Mouse (Mus musculus) midbrain, embryonic 16.5 days (tissue): ENCODE measurements at regions not wholly inside any gene's neighbourhood (a gene's known extent, or its start where the extent isn't known, plus 50 kb on each side); places are given as distances from the start of the nearest gene placed in this dataset.
A peak's percentile ranks its signal among the peaks of the same experiment; 100 is the strongest.

ENCODE experiments used
- ATAC-seq: fragments of 200-750 bp; cut with Nextera tagmentation; 2 replicates; pipeline ENCODE4 v1.8.0; 2017; ENCODE audit warnings: moderate TSS enrichment
- H3K27ac ChIP-seq: fragments of 300-500 bp; sonication (generic); 2 replicates; pipeline ENCODE4 v1.5.1; 2014; ENCODE audit warnings: mild to moderate bottlenecking, low read length, mixed read lengths
- H3K27me3 ChIP-seq: fragments of 300-500 bp; sonication (generic); 2 replicates; pipeline ENCODE4 v1.6.1; 2014; ENCODE audit warnings: low read depth, low read length, mixed read lengths; ENCODE audit not compliant: control insufficient read depth, insufficient read depth
- H3K36me3 ChIP-seq: fragments of 300-500 bp; sonication (generic); 2 replicates; pipeline ENCODE4 v1.6.1; 2014; ENCODE audit warnings: mild to moderate bottlenecking, low read length, moderate library complexity, mixed read lengths; ENCODE audit not compliant: control insufficient read depth, insufficient read depth
- H3K4me1 ChIP-seq: fragments of 300-500 bp; sonication (generic); 2 replicates; pipeline ENCODE4 v1.6.1; 2014; ENCODE audit warnings: mild to moderate bottlenecking, low read length, mixed read lengths; ENCODE audit not compliant: control insufficient read depth, insufficient read depth
- H3K4me2 ChIP-seq: fragments of 300-500 bp; sonication (generic); 2 replicates; pipeline ENCODE4 v1.6.1; 2014; ENCODE audit warnings: mild to moderate bottlenecking, low read length, mixed read lengths
- H3K4me3 ChIP-seq: fragments of 300-500 bp; sonication (generic); 2 replicates; pipeline ENCODE4 v1.5.1; 2014; ENCODE audit warnings: low read depth, mild to moderate bottlenecking, low read length, moderate library complexity, mixed read lengths
- H3K9ac ChIP-seq: fragments of 300-500 bp; sonication (generic); 2 replicates; pipeline ENCODE4 v1.6.1; 2014; ENCODE audit warnings: low read depth, low read length, mixed read lengths
- H3K9me3 ChIP-seq: fragments of 300-500 bp; sonication (generic); replicated peaks from 2 replicates; pipeline ENCODE4 v1.6.1; 2014; ENCODE audit warnings: mild to moderate bottlenecking, low read length, mixed read lengths; ENCODE audit not compliant: control insufficient read depth, poor library complexity, severe bottlenecking
- WGBS: fragments of 180-500 bp; shearing (Covaris S2); extraction: QIAGEN DNeasy Blood & Tissue Kit; methylation state at CpG from one replicate; pipeline ENCODE4 v1.1.7; 2014; 5-methylcytosine and 5-hydroxymethylcytosine counted together

DNA sequence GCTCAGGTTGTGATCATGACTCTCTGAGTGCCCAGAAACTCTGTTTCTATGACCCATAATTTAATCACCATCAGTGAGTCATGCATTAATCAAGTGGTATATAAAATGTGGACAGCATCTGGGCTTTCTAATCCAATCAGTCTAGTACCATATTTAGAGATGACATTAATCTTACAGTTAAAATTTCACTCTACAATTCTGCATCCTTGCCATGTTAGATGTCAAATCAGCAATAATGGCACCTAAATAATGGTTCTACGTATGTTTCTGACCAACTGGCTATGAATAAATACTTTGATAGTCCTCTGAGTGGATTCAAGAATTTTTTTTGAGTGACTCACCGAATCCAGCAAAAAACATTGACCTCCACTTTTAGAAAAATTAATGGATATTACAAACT lies 383.0 kb upstream of the Gm12666 start:
- Histone ChIP-seq H3K27ac (no peak overlapping the region), H3K36me3 (no peaks in the 10 kb centered on the region), H3K4me1 (no peaks in the 10 kb centered on the region), H3K4me3 (no peak overlapping the region), H3K4me2 (no peak overlapping the region), H3K27me3 (no peaks in the 10 kb centered on the region), H3K9me3 (no peaks in the 10 kb centered on the region), H3K9ac (no peak overlapping the region)
- WGBS = 75% methylated on average over 2 of the region's 2 CpGs
- ATAC-seq = no peak

DNA sequence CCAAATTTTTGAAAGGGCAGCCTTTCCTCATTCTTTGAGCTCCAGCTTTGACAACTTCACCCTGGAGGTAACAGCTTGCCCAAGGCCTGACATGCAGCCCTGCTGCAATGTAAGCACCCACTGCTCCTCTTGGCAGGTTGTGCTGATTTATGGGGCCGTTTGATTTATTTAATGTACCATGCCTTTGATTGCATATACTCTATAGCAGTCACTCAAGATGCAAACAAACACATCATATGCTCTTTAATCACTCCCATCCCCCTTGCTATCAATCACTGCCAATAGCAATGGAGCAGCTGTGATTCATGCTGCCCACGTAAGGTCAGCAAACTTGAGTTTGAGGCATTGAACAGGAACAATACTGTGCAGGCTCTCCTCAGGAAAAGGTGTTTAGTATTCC lies 373.8 kb upstream of the Gm12666 start:
- no peak overlapping the region for H3K4me3 ChIP-seq
- no peaks in the 10 kb centered on the region for H3K4me1 ChIP-seq
- no peak overlapping the region for H3K27ac ChIP-seq
- no peak overlapping the region for H3K9ac ChIP-seq
- WGBS = 64% methylated on average over 2 of the region's 2 CpGs
- ATAC-seq = no peak
- H3K27me3 ChIP-seq = no peaks in the 10 kb centered on the region
- no peak overlapping the region for H3K4me2 ChIP-seq
- no peaks in the 10 kb centered on the region for H3K9me3 ChIP-seq
- H3K36me3 ChIP-seq = no peaks in the 10 kb centered on the region

DNA sequence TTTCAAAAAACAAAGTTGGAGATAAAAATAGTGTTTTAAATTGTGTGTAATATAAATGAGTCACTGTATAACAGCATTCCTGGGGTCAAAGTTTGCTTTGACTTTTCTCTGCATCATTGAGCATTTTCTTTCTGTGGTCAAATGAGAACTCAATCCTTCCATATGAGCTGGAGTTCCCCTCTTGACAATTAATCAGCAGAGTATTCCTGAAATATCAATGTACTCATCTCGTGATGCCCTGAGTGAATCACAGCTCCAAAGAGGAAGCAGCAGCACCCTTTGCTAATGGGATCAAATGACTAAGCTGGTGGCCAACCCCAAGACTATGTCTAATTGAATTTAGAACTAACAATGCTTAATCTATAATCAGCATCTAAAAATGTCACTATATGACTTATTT lies 363.6 kb upstream of the Gm12666 start:
- Histone ChIP-seq H3K27ac (no peak overlapping the region), H3K4me3 (no peak overlapping the region), H3K27me3 (no peaks in the 10 kb centered on the region), H3K9me3 (no peaks in the 10 kb centered on the region), H3K4me2 (no peak overlapping the region), H3K9ac (no peak overlapping the region), H3K36me3 (no peaks in the 10 kb centered on the region), H3K4me1 (no peaks in the 10 kb centered on the region)
- WGBS = 55% methylated on average over 1 of the region's 1 CpGs
- no peak for ATAC-seq

DNA sequence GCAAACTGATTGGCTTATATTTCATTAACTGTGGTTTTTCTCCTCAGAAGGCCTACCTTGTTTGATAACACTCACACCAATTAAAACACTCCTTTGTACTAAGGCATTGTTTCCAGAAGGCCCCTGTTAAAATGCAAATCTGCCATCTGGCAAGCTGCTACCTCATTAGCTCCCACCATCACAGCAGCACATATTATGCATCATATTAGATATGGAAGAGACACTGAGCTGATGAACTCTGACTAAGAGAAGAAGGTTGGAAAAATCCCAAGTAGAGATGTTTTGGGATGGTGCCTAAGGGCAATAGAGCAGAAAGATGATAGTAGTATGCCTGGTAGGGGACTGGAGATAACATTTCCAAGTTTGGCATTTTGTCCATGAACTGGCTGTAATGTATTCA lies 350.5 kb upstream of the Gm12666 start:
- H3K27me3 ChIP-seq = no peaks in the 10 kb centered on the region
- H3K9ac ChIP-seq = no peak overlapping the region
- no peak overlapping the region for H3K4me2 ChIP-seq
- H3K36me3 ChIP-seq = no peaks in the 10 kb centered on the region
- 0 out of 2 replicates have a peak, but pooled peaks cover 2% of the 10 kb centered on the region for H3K4me1 ChIP-seq
- H3K27ac ChIP-seq = no peak overlapping the region
- peak; percentile 86 for ATAC-seq
- H3K4me3 ChIP-seq = no peak overlapping the region
- no peaks in the 10 kb centered on the region for H3K9me3 ChIP-seq

DNA sequence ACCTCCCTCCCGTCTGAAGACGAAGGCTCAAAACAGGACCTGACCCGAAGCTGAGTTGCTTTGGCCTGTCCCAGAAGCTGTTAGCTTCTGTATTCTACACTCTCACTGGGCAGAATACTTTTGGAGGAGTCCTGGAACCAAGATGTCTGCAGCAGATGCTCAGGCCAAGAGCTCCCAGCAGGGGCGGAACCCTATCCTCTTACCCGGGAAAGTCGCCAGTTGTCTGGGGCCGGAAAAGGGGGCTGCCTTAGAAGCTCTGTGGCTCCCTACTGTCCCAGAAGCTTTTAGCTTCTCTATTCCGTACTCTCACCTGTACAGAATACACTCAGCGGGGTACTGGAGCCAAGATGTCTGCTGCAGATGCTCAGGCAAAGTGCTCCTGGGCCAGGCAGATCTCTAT lies 346.7 kb upstream of the Gm12666 start:
- no peak overlapping the region for H3K9ac ChIP-seq
- no peak overlapping the region for H3K4me3 ChIP-seq
- no peak overlapping the region for H3K4me2 ChIP-seq
- H3K27ac ChIP-seq = no peak overlapping the region
- no peaks in the 10 kb centered on the region for H3K36me3 ChIP-seq
- ATAC-seq = no peak
- H3K4me1 ChIP-seq = 0 out of 2 replicates have a peak, but pooled peaks cover 2% of the 10 kb centered on the region
- H3K9me3 ChIP-seq = no peaks in the 10 kb centered on the region
- WGBS = 90% methylated on average over 9 of the region's 9 CpGs
- no peaks in the 10 kb centered on the region for H3K27me3 ChIP-seq

DNA sequence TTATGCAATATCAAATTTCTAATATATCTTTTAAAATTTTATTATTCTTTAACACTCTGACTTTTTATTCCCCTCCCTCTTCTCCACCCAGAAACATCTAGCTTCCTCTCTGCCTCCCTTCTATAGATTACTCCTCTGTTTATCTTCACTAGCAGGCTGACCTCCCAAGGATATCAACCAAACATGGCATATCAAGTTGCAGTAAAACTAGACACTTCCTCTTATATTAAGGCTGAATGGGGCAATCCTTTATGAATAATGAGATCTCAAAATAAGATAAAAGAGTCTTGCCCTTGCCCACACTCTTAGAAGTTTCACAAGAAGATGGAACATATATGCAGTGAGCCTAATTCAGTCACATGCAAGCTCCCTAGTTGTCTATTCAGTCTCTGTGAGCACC lies 310.5 kb upstream of the Gm12666 start:
- no peak for ATAC-seq
- H3K9ac ChIP-seq = no peak overlapping the region
- no peak overlapping the region for H3K4me3 ChIP-seq
- no peaks in the 10 kb centered on the region for H3K27me3 ChIP-seq
- no peaks in the 10 kb centered on the region for H3K36me3 ChIP-seq
- no peaks in the 10 kb centered on the region for H3K4me1 ChIP-seq
- H3K27ac ChIP-seq = no peak overlapping the region
- no peak overlapping the region for H3K4me2 ChIP-seq
- no peaks in the 10 kb centered on the region for H3K9me3 ChIP-seq

DNA sequence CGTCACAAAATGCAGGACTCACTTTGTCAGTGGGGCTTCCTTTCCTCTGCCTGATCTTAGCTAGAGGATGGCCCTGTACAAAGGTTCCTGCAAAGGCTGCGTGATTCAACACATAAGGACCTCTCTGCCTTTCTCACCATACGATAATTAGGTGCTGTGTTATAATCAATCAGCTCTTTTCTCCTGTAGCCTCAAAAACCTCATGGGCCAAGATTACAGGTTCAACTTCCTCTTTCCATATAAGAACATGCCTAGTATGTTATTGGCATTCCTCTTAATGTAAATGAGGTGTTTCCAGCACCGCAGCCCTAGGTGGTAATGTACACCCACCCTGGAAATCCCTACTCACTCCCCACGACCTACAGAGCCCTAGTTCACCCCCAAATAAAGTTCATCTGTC lies 308.6 kb upstream of the Gm12666 start:
- 76% methylated on average over 5 of the region's 5 CpGs for WGBS
- ATAC-seq = no peak
- no peaks in the 10 kb centered on the region for H3K27me3 ChIP-seq
- no peaks in the 10 kb centered on the region for H3K36me3 ChIP-seq
- no peaks in the 10 kb centered on the region for H3K4me1 ChIP-seq
- no peak overlapping the region for H3K4me2 ChIP-seq
- H3K9ac ChIP-seq = no peak overlapping the region
- H3K27ac ChIP-seq = no peak overlapping the region
- no peak overlapping the region for H3K4me3 ChIP-seq
- no peaks in the 10 kb centered on the region for H3K9me3 ChIP-seq

DNA sequence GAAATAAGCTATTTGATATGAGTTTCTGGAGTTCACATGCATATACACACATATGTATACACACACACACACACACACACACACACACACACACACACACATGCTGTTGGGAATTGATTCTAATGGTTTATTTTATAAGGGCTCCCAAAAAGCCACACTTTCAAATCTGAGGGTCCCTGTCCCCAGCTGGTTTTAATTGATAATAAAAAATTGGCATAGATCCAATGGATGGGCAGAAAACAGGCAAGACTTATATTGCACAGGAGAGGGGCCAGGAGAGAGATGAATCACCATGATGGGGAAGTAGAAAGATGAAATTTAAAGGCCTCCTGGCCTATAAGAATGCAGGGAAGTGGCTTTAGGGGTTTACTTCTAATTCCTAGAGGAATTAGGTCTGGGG lies 295.1 kb upstream of the Gm12666 start:
- no peaks in the 10 kb centered on the region for H3K27me3 ChIP-seq
- no peak overlapping the region for H3K4me2 ChIP-seq
- no peak overlapping the region for H3K9ac ChIP-seq
- no peaks in the 10 kb centered on the region for H3K4me1 ChIP-seq
- no peak overlapping the region for H3K4me3 ChIP-seq
- no peak for ATAC-seq
- H3K27ac ChIP-seq = no peak overlapping the region
- no peaks in the 10 kb centered on the region for H3K36me3 ChIP-seq
- H3K9me3 ChIP-seq = no peaks in the 10 kb centered on the region

DNA sequence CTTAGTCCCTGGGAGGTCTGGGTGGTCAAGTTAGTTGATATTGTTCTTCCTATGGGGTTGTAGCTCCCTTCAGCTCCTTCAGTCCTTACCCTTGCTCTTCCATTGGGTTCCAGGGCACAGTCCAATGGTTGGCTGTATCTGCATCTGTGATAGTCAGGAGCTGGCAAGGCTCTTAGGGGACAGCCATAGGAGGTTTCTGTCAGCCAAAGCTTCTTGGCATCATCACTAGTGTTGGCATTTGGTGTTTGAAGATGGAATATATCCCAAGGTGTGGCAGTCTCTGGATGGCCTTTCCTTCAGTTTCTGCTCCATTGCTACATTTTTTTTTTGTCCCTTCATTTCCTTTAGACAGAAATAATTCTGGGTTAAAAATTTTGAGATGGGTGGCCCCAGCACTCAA lies 266.6 kb upstream of the Gm12666 start:
- H3K9ac ChIP-seq = no peak overlapping the region
- ATAC-seq = no peak
- H3K9me3 ChIP-seq = no peaks in the 10 kb centered on the region
- H3K27me3 ChIP-seq = no peaks in the 10 kb centered on the region
- H3K27ac ChIP-seq = no peak overlapping the region
- H3K4me2 ChIP-seq = no peak overlapping the region
- no peaks in the 10 kb centered on the region for H3K4me1 ChIP-seq
- no peak overlapping the region for H3K4me3 ChIP-seq
- no peaks in the 10 kb centered on the region for H3K36me3 ChIP-seq
